Mouse (Mus musculus) erythroblast, embryonic 14.5 days (primary cell): Measurements from ENCODE around the gene Nr2e3.

Experiments
- GATA1 ChIP-seq: IDR thresholded peaks from 2 replicates; pipeline ENCODE4 v1.6.1; 2012; ENCODE audit warnings: low read length, inconsistent platforms, mixed read lengths
- TAL1 ChIP-seq: IDR thresholded peaks from 3 replicates; pipeline ENCODE4 v1.6.1; 2012; ENCODE audit warnings: low read length, inconsistent platforms, mixed read lengths

DNA sequence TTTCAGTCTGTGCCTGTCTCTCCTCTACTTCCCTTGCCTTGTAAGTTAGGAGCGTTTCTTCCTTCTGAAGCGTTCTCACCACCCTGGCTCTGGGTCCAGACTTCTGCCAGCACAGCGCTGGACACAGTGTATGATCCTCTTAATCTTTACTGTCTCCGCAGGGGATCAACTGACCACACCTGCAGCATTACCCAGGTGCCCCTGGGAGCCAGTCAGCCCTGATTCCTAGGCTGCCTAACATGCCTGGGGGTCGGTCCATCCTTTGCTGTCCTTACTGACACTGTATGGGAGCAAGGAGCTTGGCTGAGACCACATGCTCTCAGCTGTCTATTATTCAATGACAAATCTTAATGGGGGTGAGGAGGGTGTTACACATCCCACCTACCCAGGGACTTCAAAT, 10.5 kb downstream of the Nr2e3 start:
- TF ChIP-seq GATA1, result no peak
- no peak for TF ChIP-seq TAL1
